Mouse (Mus musculus) liver, adult 2 months (tissue): ENCODE measurements around the gene Nxpe5.

ENCODE experiments used
- CTCF ChIP-seq: fragments of 200-500 bp; IDR thresholded peaks from 2 replicates; pipeline ENCODE4 v1.5.1; 2011; ENCODE audit warnings: low read depth, low read length, control low read depth
- POLR2A ChIP-seq: fragments of 200-500 bp; IDR thresholded peaks from 2 replicates; pipeline ENCODE4 v1.6.1; 2011; ENCODE audit warnings: low read length, control low read depth; ENCODE audit not compliant: insufficient read depth; ENCODE audit errors: extremely low read depth

- peak; percentile 78 for TF ChIP-seq CTCF
- TF ChIP-seq POLR2A = no peak
These were observed 2.3 kb downstream of the Nxpe5 start for GRCm38 (mm10) chr5:138228026-138228425.
